Mouse (Mus musculus) megakaryocyte, embryonic 14.5 days (primary cell): ENCODE measurements around the gene Hlcs. TPM values are rescaled to one million over a fixed set of nuclear protein-coding genes. Genes with fewer than 3 reads are reported as not detected.
A peak's percentile ranks its signal among the peaks of the same experiment; 100 is the strongest.

ENCODE experiments used
- H3K27me3 ChIP-seq: replicated peaks from 2 replicates; pipeline ENCODE3; 2012; ENCODE audit warnings: inconsistent platforms
- H3K36me3 ChIP-seq: replicated peaks from 2 replicates; pipeline ENCODE3; 2012; ENCODE audit warnings: low read length, inconsistent platforms, mixed read lengths
- H3K4me1 ChIP-seq: 2 replicates; pipeline ENCODE4 v1.6.1; 2012; ENCODE audit warnings: inconsistent platforms
- H3K4me3 ChIP-seq: replicated peaks from 2 replicates; pipeline ENCODE3; 2012; ENCODE audit warnings: moderate library complexity, mild to moderate bottlenecking, inconsistent platforms
- H3K9me3 ChIP-seq: 2 replicates; pipeline ENCODE4 v1.6.1; 2012; ENCODE audit warnings: inconsistent platforms
- FLI1 ChIP-seq: IDR thresholded peaks from 2 replicates; pipeline ENCODE4 v1.6.1; 2012; ENCODE audit warnings: low read length, inconsistent platforms, mixed read lengths
- GATA1 ChIP-seq: IDR thresholded peaks from 3 replicates; pipeline ENCODE4 v1.6.1; 2012; ENCODE audit warnings: mixed read lengths, low read length, inconsistent platforms, borderline replicate concordance
- polyA plus RNA-seq: library from polyadenylated mRNA; stranded (reverse); fragments of >175 nt; gene quantifications from 2 replicates; pipeline ENCODE4 v1.2.3, GENCODE M21; 2012; ENCODE audit warnings: low replicate concordance; ENCODE audit not compliant: insufficient read depth

Hlcs gene
- polyA plus RNA-seq, 1 experiment = 1.8 TPM

GRCm38 (mm10) chr16:94236226-94237129 is 76.9 kb downstream of the Hlcs start:
- Histone ChIP-seq H3K9me3 (peaks cover 22% of the 10 kb centered on the region), H3K4me1 (peaks cover 44% of the 10 kb centered on the region), H3K36me3 (peaks cover 4% of the 10 kb centered on the region), H3K4me3 (no peak overlapping the region), H3K27me3 (no peaks in the 10 kb centered on the region)
- no peak for TF ChIP-seq GATA1
- TF ChIP-seq FLI1 = no peak

GRCm38 (mm10) chr16:94235718-94236117 is 77.7 kb downstream of the Hlcs start:
- H3K27me3 ChIP-seq = no peaks in the 10 kb centered on the region
- H3K9me3 ChIP-seq = peaks cover 19% of the 10 kb centered on the region
- no peak overlapping the region for H3K4me3 ChIP-seq
- TF ChIP-seq GATA1 (no peak), FLI1 (no peak)
- H3K4me1 ChIP-seq = peaks cover 46% of the 10 kb centered on the region
- H3K36me3 ChIP-seq = no peaks in the 10 kb centered on the region

- H3K36me3 ChIP-seq = peaks cover 8% of the 10 kb centered on the region
- peak overlapping the region; percentile 26 for H3K4me3 ChIP-seq
- no peaks in the 10 kb centered on the region for H3K27me3 ChIP-seq
- TF ChIP-seq GATA1 (no peak), FLI1 (no peak)
- peaks cover 44% of the 10 kb centered on the region for H3K4me1 ChIP-seq
- peaks cover 24% of the 10 kb centered on the region for H3K9me3 ChIP-seq
These were observed 79.2 kb downstream of the Hlcs start for GRCm38 (mm10) chr16:94234202-94234601.

- peaks cover 41% of the 10 kb centered on the region for H3K4me1 ChIP-seq
- H3K9me3 ChIP-seq = peaks cover 15% of the 10 kb centered on the region
- H3K27me3 ChIP-seq = no peaks in the 10 kb centered on the region
- H3K4me3 ChIP-seq = no peak overlapping the region
- peaks cover 18% of the 10 kb centered on the region for H3K36me3 ChIP-seq
- TF ChIP-seq FLI1 (no peak), GATA1 (no peak)
These were observed 82.3 kb downstream of the Hlcs start for GRCm38 (mm10) chr16:94230909-94231575.

DNA sequence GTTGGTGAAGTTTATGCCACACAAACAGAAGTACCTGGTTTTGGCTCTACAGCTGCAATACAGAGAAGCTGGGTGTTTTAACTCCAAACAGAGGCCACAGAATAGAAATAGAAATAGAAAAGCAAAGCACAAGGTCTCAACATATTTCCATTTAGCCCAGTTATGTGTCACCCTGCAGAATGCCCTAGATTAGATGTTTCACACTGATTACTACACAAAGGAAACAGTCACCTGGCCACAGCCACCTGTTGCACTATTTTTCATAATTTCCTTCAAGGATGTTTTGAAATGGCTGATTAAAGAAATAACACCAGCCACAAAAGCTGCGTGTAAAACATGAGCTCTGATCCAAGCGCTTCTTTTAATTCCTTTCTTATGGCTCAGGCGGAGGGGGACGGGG is 82.9 kb downstream of the Hlcs start:
- Histone ChIP-seq H3K9me3 (peaks cover 13% of the 10 kb centered on the region), H3K4me3 (no peak overlapping the region), H3K27me3 (no peaks in the 10 kb centered on the region), H3K36me3 (peaks cover 19% of the 10 kb centered on the region), H3K4me1 (peaks cover 36% of the 10 kb centered on the region)
- TF ChIP-seq FLI1 (no peak), GATA1 (no peak)

- H3K4me1 ChIP-seq = peaks cover 31% of the 10 kb centered on the region
- H3K27me3 ChIP-seq = no peaks in the 10 kb centered on the region
- H3K4me3 ChIP-seq = no peak overlapping the region
- peaks cover 13% of the 10 kb centered on the region for H3K9me3 ChIP-seq
- no peak for TF ChIP-seq GATA1
- peaks cover 19% of the 10 kb centered on the region for H3K36me3 ChIP-seq
These were observed 83.5 kb downstream of the Hlcs start for GRCm38 (mm10) chr16:94229890-94230289.

DNA sequence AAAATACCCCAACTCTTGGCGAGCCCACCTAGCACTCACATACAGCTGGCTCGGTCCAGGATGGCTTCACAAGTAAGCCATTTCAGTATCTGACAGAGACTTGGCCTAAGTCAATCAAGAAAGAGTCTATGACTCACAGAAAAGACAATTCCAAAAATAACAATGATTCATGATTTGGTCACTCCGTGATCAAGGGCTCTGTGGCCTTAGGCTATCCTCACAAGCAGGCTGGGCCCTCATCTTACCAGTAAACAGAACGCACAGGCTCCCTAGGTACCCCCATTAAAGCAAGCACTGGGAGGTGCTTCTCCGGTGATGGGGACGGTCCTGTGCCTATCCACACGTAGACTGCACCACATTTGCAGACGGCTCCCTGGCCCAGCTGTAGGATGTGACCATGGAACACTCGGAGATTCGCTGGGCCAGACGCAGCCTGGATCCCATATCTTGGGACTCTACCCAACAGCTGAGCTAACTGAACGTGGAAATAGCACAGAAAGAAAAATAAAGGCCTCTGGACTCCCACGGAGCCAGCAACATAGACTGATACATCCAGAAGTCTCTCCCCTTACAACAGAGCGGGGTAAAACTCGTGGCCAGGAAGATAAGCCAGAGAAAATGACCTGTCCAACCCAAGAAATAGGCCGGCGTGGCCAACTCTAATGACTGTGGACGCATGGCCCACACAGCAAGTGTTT is 84.4 kb downstream of the Hlcs start:
- TF ChIP-seq FLI1 (no peak), GATA1 (no peak)
- Histone ChIP-seq H3K36me3 (peaks cover 19% of the 10 kb centered on the region), H3K9me3 (peaks cover 13% of the 10 kb centered on the region), H3K4me3 (no peak overlapping the region), H3K4me1 (peaks cover 24% of the 10 kb centered on the region), H3K27me3 (no peaks in the 10 kb centered on the region)

- TF ChIP-seq GATA1 = no peak
- no peak for TF ChIP-seq FLI1
- Histone ChIP-seq H3K4me3 (no peak overlapping the region), H3K27me3 (no peaks in the 10 kb centered on the region), H3K9me3 (peaks cover 7% of the 10 kb centered on the region; the same call in 1 of the 2 replicates), H3K4me1 (peaks cover 30% of the 10 kb centered on the region), H3K36me3 (peaks cover 19% of the 10 kb centered on the region)
These were observed 85.9 kb downstream of the Hlcs start for GRCm38 (mm10) chr16:94227328-94228018.

GRCm38 (mm10) chr16:94223363-94223720 is 90.0 kb downstream of the Hlcs start:
- no peak for TF ChIP-seq GATA1
- peaks cover 10% of the 10 kb centered on the region for H3K4me1 ChIP-seq
- peaks cover 8% of the 10 kb centered on the region for H3K36me3 ChIP-seq
- H3K9me3 ChIP-seq = no peaks in the 10 kb centered on the region
- H3K4me3 ChIP-seq = peak overlapping the region; percentile 80
- H3K27me3 ChIP-seq = no peaks in the 10 kb centered on the region
